Mouse (Mus musculus) ES-E14 (cell line): ENCODE results near the gene Bik.

Experiments used
- CHD2 ChIP-seq: IDR thresholded peaks from 2 replicates; pipeline ENCODE4 v1.6.1; 2014; ENCODE audit warnings: mild to moderate bottlenecking, low read depth, low read length, inconsistent platforms
- HCFC1 ChIP-seq: IDR thresholded peaks from 2 replicates; pipeline ENCODE4 v1.6.1; 2012; ENCODE audit warnings: low read length, inconsistent platforms, borderline replicate concordance; ENCODE audit not compliant: insufficient read depth
- MAFK ChIP-seq: IDR thresholded peaks from 2 replicates; pipeline ENCODE4 v1.6.1; 2014; ENCODE audit warnings: mild to moderate bottlenecking, low read depth, low read length, inconsistent platforms; ENCODE audit not compliant: insufficient read depth
- ZC3H11A ChIP-seq: IDR thresholded peaks from 2 replicates; pipeline ENCODE4 v1.6.1; 2012; ENCODE audit warnings: low read depth, mild to moderate bottlenecking, inconsistent platforms, low read length, borderline replicate concordance
- ZNF384 ChIP-seq: IDR thresholded peaks from 2 replicates; pipeline ENCODE4 v1.6.1; 2012; ENCODE audit warnings: low read depth, low read length, inconsistent platforms

- no peak for TF ChIP-seq ZC3H11A
- no peak for TF ChIP-seq HCFC1
- no peak for TF ChIP-seq CHD2
- TF ChIP-seq ZNF384: no peak
- no peak for TF ChIP-seq MAFK
Observed at GRCm38 (mm10) chr15:83494572-83494920, 32.1 kb upstream of the Bik start.
